Mouse (Mus musculus): ENCODE data around the gene Eng. TPM values are rescaled to one million over a fixed set of nuclear protein-coding genes. Genes with fewer than 3 reads are reported as not detected.

The Eng gene
- polyA plus RNA-seq (2012; rRNA removed), result 713 and 858 TPM in 2 replicates

- no peak for TF ChIP-seq CTCF (IDR thresholded peaks at IDR 0.05; ENCODE audit: insufficient read depth, low read length)
- peak; percentile 95 for TF ChIP-seq POLR2A (IDR thresholded peaks at IDR 0.05; ENCODE audit: borderline replicate concordance, extremely low read depth, low read depth, low read length)
- 23% methylated on average over 31 of the region's 31 CpGs for WGBS
- peak; percentile 68 for DNase-seq
- H3K4me1 ChIP-seq (ENCODE audit: control insufficient read depth, insufficient read depth, low read length), result peaks cover 20% of the 10 kb centered on the region
- peak within 1 kb of the TSS; percentile 94 for H3K4me3 ChIP-seq (replicated peaks; ENCODE audit: extremely low read depth, low read depth, low read length)
Measured at GRCm38 (mm10) chr2:32646379-32647056, at the start of gene Eng. Gene Eng, plus strand, starts transcription at chr2:32646595.

GRCm38 (mm10) chr2:32596725-32597124, 49.7 kb upstream of the Eng start:
- Histone ChIP-seq H3K4me3 (replicated peaks; ENCODE audit: extremely low read depth, low read depth, low read length) (no peak overlapping the region), H3K4me1 (ENCODE audit: control insufficient read depth, insufficient read depth, low read length) (peaks cover 3% of the 10 kb centered on the region)
- WGBS, result 91% methylated on average over 13 of the region's 13 CpGs
- DNase-seq, result no peak
- TF ChIP-seq CTCF (IDR thresholded peaks at IDR 0.05; ENCODE audit: insufficient read depth, low read length) (no peak), POLR2A (IDR thresholded peaks at IDR 0.05; ENCODE audit: borderline replicate concordance, extremely low read depth, low read depth, low read length) (no peak)

GRCm38 (mm10) chr2:32597248-32597647, 49.1 kb upstream of the Eng start:
- Histone ChIP-seq H3K4me3 (replicated peaks; ENCODE audit: extremely low read depth, low read depth, low read length) (no peak overlapping the region), H3K4me1 (ENCODE audit: control insufficient read depth, insufficient read depth, low read length) (peaks cover 6% of the 10 kb centered on the region)
- no peak for TF ChIP-seq POLR2A (IDR thresholded peaks at IDR 0.05; ENCODE audit: borderline replicate concordance, extremely low read depth, low read depth, low read length)
- no peak for TF ChIP-seq CTCF (IDR thresholded peaks at IDR 0.05; ENCODE audit: insufficient read depth, low read length)
- WGBS, result 76% methylated on average over 5 of the region's 5 CpGs
- DNase-seq, result peak; percentile 2

- peaks cover 6% of the 10 kb centered on the region for H3K4me1 ChIP-seq (ENCODE audit: control insufficient read depth, insufficient read depth, low read length)
- WGBS, result 86% methylated on average over 5 of the region's 5 CpGs
- H3K4me3 ChIP-seq (replicated peaks; ENCODE audit: extremely low read depth, low read depth, low read length), result no peak overlapping the region
- TF ChIP-seq POLR2A (IDR thresholded peaks at IDR 0.05; ENCODE audit: borderline replicate concordance, extremely low read depth, low read depth, low read length) (no peak), CTCF (IDR thresholded peaks at IDR 0.05; ENCODE audit: insufficient read depth, low read length) (no peak)
- DNase-seq, result no peak
Measured at GRCm38 (mm10) chr2:32597699-32598098, 48.7 kb upstream of the Eng start.

- WGBS, result 60% methylated on average over 8 of the region's 8 CpGs
- H3K4me3 ChIP-seq (replicated peaks; ENCODE audit: extremely low read depth, low read depth, low read length), result no peak overlapping the region
- DNase-seq, result no peak
- TF ChIP-seq CTCF (IDR thresholded peaks at IDR 0.05; ENCODE audit: insufficient read depth, low read length) (no peak), POLR2A (IDR thresholded peaks at IDR 0.05; ENCODE audit: borderline replicate concordance, extremely low read depth, low read depth, low read length) (no peak)
- peaks cover 6% of the 10 kb centered on the region for H3K4me1 ChIP-seq (ENCODE audit: control insufficient read depth, insufficient read depth, low read length)
Measured at GRCm38 (mm10) chr2:32598506-32598905, 47.9 kb upstream of the Eng start.

GRCm38 (mm10) chr2:32599409-32599808, 47.0 kb upstream of the Eng start, which contains the start of gene St6galnac6:
Gene St6galnac6, plus strand, starts transcription at chr2:32599709.
- TF ChIP-seq CTCF (IDR thresholded peaks at IDR 0.05; ENCODE audit: insufficient read depth, low read length), result no peak
- TF ChIP-seq POLR2A (IDR thresholded peaks at IDR 0.05; ENCODE audit: borderline replicate concordance, extremely low read depth, low read depth, low read length), result no peak
- WGBS, result 90% methylated on average over 3 of the region's 3 CpGs
- peaks cover 6% of the 10 kb centered on the region for H3K4me1 ChIP-seq (ENCODE audit: control insufficient read depth, insufficient read depth, low read length)
- no peak within 1 kb of the TSS for H3K4me3 ChIP-seq (replicated peaks; ENCODE audit: extremely low read depth, low read depth, low read length)
- no peak for DNase-seq

GRCm38 (mm10) chr2:32601417-32602065, 44.9 kb upstream of the Eng start:
- WGBS, result 39% methylated on average over 8 of the region's 8 CpGs
- DNase-seq, result peak; percentile 42
- TF ChIP-seq POLR2A (IDR thresholded peaks at IDR 0.05; ENCODE audit: borderline replicate concordance, extremely low read depth, low read depth, low read length) (no peak), CTCF (IDR thresholded peaks at IDR 0.05; ENCODE audit: insufficient read depth, low read length) (peak; percentile 55)
- Histone ChIP-seq H3K4me3 (replicated peaks; ENCODE audit: extremely low read depth, low read depth, low read length) (no peak overlapping the region), H3K4me1 (ENCODE audit: control insufficient read depth, insufficient read depth, low read length) (peaks cover 7% of the 10 kb centered on the region)

- Histone ChIP-seq H3K4me3 (replicated peaks; ENCODE audit: extremely low read depth, low read depth, low read length) (peak overlapping the region; percentile 55), H3K4me1 (ENCODE audit: control insufficient read depth, insufficient read depth, low read length) (peaks cover 8% of the 10 kb centered on the region)
- DNase-seq, result peak; percentile 92
- TF ChIP-seq CTCF (IDR thresholded peaks at IDR 0.05; ENCODE audit: insufficient read depth, low read length) (peak; percentile 88), POLR2A (IDR thresholded peaks at IDR 0.05; ENCODE audit: borderline replicate concordance, extremely low read depth, low read depth, low read length) (peak; percentile 27; the same call in 1 of the 2 replicates)
- WGBS, result 1% methylated on average over 11 of the region's 11 CpGs
Measured at GRCm38 (mm10) chr2:32602600-32603054, 43.8 kb upstream of the Eng start.

GRCm38 (mm10) chr2:32604631-32605030, 41.8 kb upstream of the Eng start:
- WGBS, result 42% methylated on average over 10 of the region's 10 CpGs

More at GRCm38 (mm10) chr2:32604631-32605030, 41.8 kb upstream of the Eng start:
- no peak for DNase-seq
- TF ChIP-seq POLR2A (IDR thresholded peaks at IDR 0.05; ENCODE audit: borderline replicate concordance, extremely low read depth, low read depth, low read length), result no peak
- no peak for TF ChIP-seq CTCF (IDR thresholded peaks at IDR 0.05; ENCODE audit: insufficient read depth, low read length)
- H3K4me3 ChIP-seq (replicated peaks; ENCODE audit: extremely low read depth, low read depth, low read length), result no peak overlapping the region
- peaks cover 15% of the 10 kb centered on the region for H3K4me1 ChIP-seq (ENCODE audit: control insufficient read depth, insufficient read depth, low read length)
